Mouse (Mus musculus): ENCODE measurements at regions not wholly inside any gene's neighbourhood (a gene's known extent, or its start where the extent isn't known, plus 50 kb on each side); places are given as distances from the start of the nearest gene placed in this dataset.

GRCm38 (mm10) chr17:73054226-73054625 lies 53.6 kb upstream of the Lclat1 start:
- DNase-seq (ENCODE audit: low read depth in 3 of 3, low spot score in 3 of 3), result no peak
- H3K27ac ChIP-seq, result no peak overlapping the region

GRCm38 (mm10) chr17:73055197-73055596 lies 52.6 kb upstream of the Lclat1 start:
- peaks cover 0 to 2% of the 10 kb centered on the region in 2 experiments; a peak in 1 of 4 replicates for H3K4me1 ChIP-seq (replicated peaks; ENCODE audit: control insufficient read depth in 2 of 2, insufficient read depth in 2 of 2, low read length in 1 of 2)
- H3K4me2 ChIP-seq (ENCODE audit: low read depth), result no peak overlapping the region
- H3K27ac ChIP-seq, result no peak overlapping the region
- no peak overlapping the region for H3K9ac ChIP-seq (replicated peaks)
- WGBS (ENCODE audit: insufficient replicate concordance), result 47% methylated on average over 3 of the region's 3 CpGs
- no peak for ATAC-seq (ENCODE audit: insufficient read depth)
- H3K27me3 ChIP-seq (ENCODE audit: control insufficient read depth, insufficient read depth, low read length), result no peaks in the 10 kb centered on the region
- no peaks in the 10 kb centered on the region for H3K9me3 ChIP-seq (ENCODE audit: control insufficient read depth, low read length)
- DNase-seq (ENCODE audit: low read depth in 3 of 3, low spot score in 3 of 3), result no peak
- no peak for TF ChIP-seq EP300 (IDR thresholded peaks at IDR 0.05; ENCODE audit: low read depth)
- no peak for TF ChIP-seq CTCF (IDR thresholded peaks at IDR 0.05; ENCODE audit: low read depth)
- H3K36me3 ChIP-seq (replicated peaks; ENCODE audit: control insufficient read depth, insufficient read depth, low read depth), result no peaks in the 10 kb centered on the region
- no peak overlapping the region for H3K4me3 ChIP-seq (ENCODE audit: insufficient read depth in 1 of 2, low read depth in 2 of 2, low read length in 2 of 2)

More at GRCm38 (mm10) chr17:73054226-73054625, 53.6 kb upstream of the Lclat1 start:
- Histone ChIP-seq H3K9me3 (ENCODE audit: control insufficient read depth, low read length) (no peaks in the 10 kb centered on the region), H3K4me1 (replicated peaks; ENCODE audit: control insufficient read depth in 2 of 2, insufficient read depth in 2 of 2, low read length in 1 of 2) (peaks cover 0 to 2% of the 10 kb centered on the region in 2 experiments; a peak in 1 of 4 replicates), H3K36me3 (replicated peaks; ENCODE audit: control insufficient read depth, insufficient read depth, low read depth) (no peaks in the 10 kb centered on the region), H3K27me3 (ENCODE audit: control insufficient read depth, insufficient read depth, low read length) (no peaks in the 10 kb centered on the region), H3K4me3 (ENCODE audit: insufficient read depth in 1 of 2, low read depth in 2 of 2, low read length in 2 of 2) (no peak overlapping the region), H3K4me2 (ENCODE audit: low read depth) (no peak overlapping the region), H3K9ac (replicated peaks) (no peak overlapping the region)
- no peak for ATAC-seq (ENCODE audit: insufficient read depth)
- no peak for TF ChIP-seq EP300 (IDR thresholded peaks at IDR 0.05; ENCODE audit: low read depth)
- no peak for TF ChIP-seq CTCF (IDR thresholded peaks at IDR 0.05; ENCODE audit: low read depth)

- Histone ChIP-seq H3K27me3 (ENCODE audit: control insufficient read depth, insufficient read depth, low read length) (no peaks in the 10 kb centered on the region), H3K4me2 (ENCODE audit: low read depth) (no peak overlapping the region), H3K4me1 (replicated peaks; ENCODE audit: control insufficient read depth in 2 of 2, insufficient read depth in 2 of 2, low read length in 1 of 2) (peaks cover 0 to 2% of the 10 kb centered on the region in 2 experiments; a peak in 1 of 4 replicates), H3K9ac (replicated peaks) (no peak overlapping the region), H3K4me3 (ENCODE audit: insufficient read depth in 1 of 2, low read depth in 2 of 2, low read length in 2 of 2) (no peak overlapping the region), H3K27ac (no peak overlapping the region), H3K36me3 (replicated peaks; ENCODE audit: control insufficient read depth, insufficient read depth, low read depth) (no peaks in the 10 kb centered on the region), H3K9me3 (ENCODE audit: control insufficient read depth, low read length) (no peaks in the 10 kb centered on the region)
- DNase-seq (ENCODE audit: low read depth in 3 of 3, low spot score in 3 of 3) (no peak), ATAC-seq (ENCODE audit: insufficient read depth) (no peak)
- WGBS (ENCODE audit: insufficient replicate concordance), result 71% methylated on average over 6 of the region's 6 CpGs
- no peak for TF ChIP-seq EP300 (IDR thresholded peaks at IDR 0.05; ENCODE audit: low read depth)
- no peak for TF ChIP-seq CTCF (IDR thresholded peaks at IDR 0.05; ENCODE audit: low read depth)
These were observed 52.2 kb upstream of the Lclat1 start for GRCm38 (mm10) chr17:73055611-73056010.

GRCm38 (mm10) chr17:73056616-73057015 lies 51.2 kb upstream of the Lclat1 start:
- ATAC-seq (ENCODE audit: insufficient read depth) (no peak), DNase-seq (ENCODE audit: low read depth in 3 of 3, low spot score in 3 of 3) (no peak)
- Histone ChIP-seq H3K4me1 (replicated peaks; ENCODE audit: control insufficient read depth in 2 of 2, insufficient read depth in 2 of 2, low read length in 1 of 2) (peaks cover 0 to 2% of the 10 kb centered on the region in 2 experiments; a peak in 1 of 4 replicates), H3K27ac (no peak overlapping the region), H3K36me3 (replicated peaks; ENCODE audit: control insufficient read depth, insufficient read depth, low read depth) (no peaks in the 10 kb centered on the region), H3K27me3 (ENCODE audit: control insufficient read depth, insufficient read depth, low read length) (no peaks in the 10 kb centered on the region), H3K9me3 (ENCODE audit: control insufficient read depth, low read length) (no peaks in the 10 kb centered on the region), H3K4me2 (ENCODE audit: low read depth) (no peak overlapping the region), H3K4me3 (ENCODE audit: insufficient read depth in 1 of 2, low read depth in 2 of 2, low read length in 2 of 2) (no peak overlapping the region), H3K9ac (replicated peaks) (no peak overlapping the region)
- WGBS (ENCODE audit: insufficient replicate concordance), result 65% methylated on average over 2 of the region's 2 CpGs
- TF ChIP-seq CTCF (IDR thresholded peaks at IDR 0.05; ENCODE audit: low read depth) (no peak), EP300 (IDR thresholded peaks at IDR 0.05; ENCODE audit: low read depth) (no peak)
